Mouse (Mus musculus) hindbrain, embryonic 16.5 days (tissue): ENCODE measurements around the gene Morf4l1. TPM values are rescaled to one million over a fixed set of nuclear protein-coding genes. Genes with fewer than 3 reads are reported as not detected.
A peak's percentile ranks its signal among the peaks of the same experiment; 100 is the strongest.

Source experiments
- ATAC-seq: fragments of 200-750 bp; cut with Nextera tagmentation; 2 replicates; pipeline ENCODE4 v1.8.0; 2017; ENCODE audit warnings: moderate TSS enrichment, moderate library complexity
- H3K27ac ChIP-seq: fragments of 300-500 bp; sonication (generic); 2 replicates; pipeline ENCODE4 v1.5.1; 2014; ENCODE audit warnings: low read depth, mild to moderate bottlenecking, control low read depth, low read length, moderate library complexity
- H3K27me3 ChIP-seq: fragments of 300-500 bp; sonication (generic); replicated peaks from 2 replicates; pipeline ENCODE4 v1.6.1; 2014; ENCODE audit warnings: low read length; ENCODE audit not compliant: control insufficient read depth, insufficient read depth
- H3K36me3 ChIP-seq: fragments of 300-500 bp; sonication (generic); 2 replicates; pipeline ENCODE4 v1.6.1; 2014; ENCODE audit warnings: mild to moderate bottlenecking, low read length, moderate library complexity, mixed read lengths; ENCODE audit not compliant: control insufficient read depth, insufficient read depth
- H3K4me1 ChIP-seq: fragments of 300-500 bp; sonication (generic); 2 replicates; pipeline ENCODE4 v1.6.1; 2014; ENCODE audit warnings: low read depth, low read length; ENCODE audit not compliant: control insufficient read depth, insufficient read depth
- H3K4me2 ChIP-seq: fragments of 300-500 bp; sonication (generic); 2 replicates; pipeline ENCODE4 v1.6.1; 2014; ENCODE audit warnings: mild to moderate bottlenecking, low read length, control low read depth, moderate library complexity
- H3K4me3 ChIP-seq: fragments of 300-500 bp; sonication (generic); 2 replicates; pipeline ENCODE4 v1.5.1; 2014; ENCODE audit warnings: mild to moderate bottlenecking, low read length, control low read depth, moderate library complexity
- H3K9ac ChIP-seq: fragments of 300-500 bp; sonication (generic); 2 replicates; pipeline ENCODE4 v1.6.1; 2014; ENCODE audit warnings: low read depth, mild to moderate bottlenecking, control low read depth, low read length, moderate library complexity
- H3K9me3 ChIP-seq: fragments of 300-500 bp; sonication (generic); 2 replicates; pipeline ENCODE4 v1.6.1; 2014; ENCODE audit warnings: mild to moderate bottlenecking, low read length, moderate library complexity; ENCODE audit not compliant: control insufficient read depth
- WGBS: fragments of 180-500 bp; shearing (Covaris S2); extraction: QIAGEN DNeasy Blood & Tissue Kit; methylation state at CpG from one replicate; pipeline ENCODE4 v1.1.7; 2014; 5-methylcytosine and 5-hydroxymethylcytosine counted together
- polyA plus RNA-seq: library from polyadenylated mRNA; unstranded; fragments of >200 nt; fragmentation: Nextera tagmentation; extraction: Ambion mirVana; gene quantifications from 2 replicates; pipeline ENCODE4 v1.2.1, GENCODE M21; 2015

The Morf4l1 gene
- polyA plus RNA-seq, 1 experiment from 2014 or later = 538 TPM

GRCm38 (mm10) chr9:90135466-90135865 lies 20.9 kb upstream of the Morf4l1 start:
- 79% methylated on average over 8 of the region's 8 CpGs for WGBS
- Histone ChIP-seq H3K4me3 (no peak overlapping the region), H3K27ac (no peak overlapping the region), H3K4me1 (no peaks in the 10 kb centered on the region), H3K9ac (no peak overlapping the region), H3K27me3 (no peaks in the 10 kb centered on the region), H3K4me2 (no peak overlapping the region), H3K36me3 (no peaks in the 10 kb centered on the region), H3K9me3 (no peaks in the 10 kb centered on the region)
- ATAC-seq = no peak

GRCm38 (mm10) chr9:90133562-90134355 lies 19.2 kb upstream of the Morf4l1 start:
- H3K27me3 ChIP-seq = no peaks in the 10 kb centered on the region
- no peak overlapping the region for H3K27ac ChIP-seq
- H3K9me3 ChIP-seq = no peaks in the 10 kb centered on the region
- no peaks in the 10 kb centered on the region for H3K4me1 ChIP-seq
- 62% methylated on average over 7 of the region's 7 CpGs for WGBS
- H3K9ac ChIP-seq = no peak overlapping the region
- no peaks in the 10 kb centered on the region for H3K36me3 ChIP-seq
- no peak overlapping the region for H3K4me2 ChIP-seq
- no peak for ATAC-seq
- no peak overlapping the region for H3K4me3 ChIP-seq

- H3K4me1 ChIP-seq = no peaks in the 10 kb centered on the region; the same call in 1 of the 2 replicates
- no peaks in the 10 kb centered on the region for H3K27me3 ChIP-seq
- no peak overlapping the region for H3K4me2 ChIP-seq
- no peak overlapping the region for H3K4me3 ChIP-seq
- no peaks in the 10 kb centered on the region for H3K36me3 ChIP-seq
- no peaks in the 10 kb centered on the region for H3K9me3 ChIP-seq
- 86% methylated on average over 6 of the region's 6 CpGs for WGBS
- ATAC-seq = no peak
- no peak overlapping the region for H3K9ac ChIP-seq
- H3K27ac ChIP-seq = no peak overlapping the region
Measured at GRCm38 (mm10) chr9:90128636-90129201, 14.1 kb upstream of the Morf4l1 start.

- Histone ChIP-seq H3K36me3 (no peaks in the 10 kb centered on the region), H3K4me1 (no peaks in the 10 kb centered on the region; the same call in 1 of the 2 replicates), H3K4me3 (no peak overlapping the region; the same call in 1 of the 2 replicates), H3K27me3 (no peaks in the 10 kb centered on the region), H3K4me2 (no peak overlapping the region; the same call in 1 of the 2 replicates), H3K9ac (no peak overlapping the region), H3K27ac (no peak overlapping the region), H3K9me3 (no peaks in the 10 kb centered on the region)
- 67% methylated on average over 6 of the region's 6 CpGs for WGBS
- no peak for ATAC-seq
Measured at GRCm38 (mm10) chr9:90127146-90127545, 12.6 kb upstream of the Morf4l1 start.

- no peaks in the 10 kb centered on the region for H3K27me3 ChIP-seq
- ATAC-seq = peak; percentile 88
- H3K27ac ChIP-seq = no peak overlapping the region
- 1% methylated on average over 30 of the region's 30 CpGs for WGBS
- no peaks in the 10 kb centered on the region for H3K36me3 ChIP-seq
- peak overlapping the region; percentile 43 for H3K4me2 ChIP-seq
- H3K4me3 ChIP-seq = peak overlapping the region; percentile 27
- H3K4me1 ChIP-seq = no peaks in the 10 kb centered on the region; the same call in 1 of the 2 replicates
- H3K9me3 ChIP-seq = no peaks in the 10 kb centered on the region
- H3K9ac ChIP-seq = no peak overlapping the region
Measured at GRCm38 (mm10) chr9:90126260-90127010, 11.9 kb upstream of the Morf4l1 start.

GRCm38 (mm10) chr9:90125416-90126099 lies 11.0 kb upstream of the Morf4l1 start:
- no peak overlapping the region for H3K27ac ChIP-seq
- H3K4me2 ChIP-seq = peak overlapping the region; percentile 43
- H3K4me3 ChIP-seq = peak overlapping the region; percentile 27
- no peaks in the 10 kb centered on the region; the same call in 1 of the 2 replicates for H3K4me1 ChIP-seq
- 9% methylated on average over 7 of the region's 7 CpGs for WGBS
- no peak for ATAC-seq
- no peaks in the 10 kb centered on the region for H3K36me3 ChIP-seq
- no peak overlapping the region for H3K9ac ChIP-seq
- H3K27me3 ChIP-seq = no peaks in the 10 kb centered on the region
- H3K9me3 ChIP-seq = no peaks in the 10 kb centered on the region

- H3K4me3 ChIP-seq = no peak overlapping the region
- no peaks in the 10 kb centered on the region; the same call in 1 of the 2 replicates for H3K4me1 ChIP-seq
- no peaks in the 10 kb centered on the region for H3K36me3 ChIP-seq
- H3K4me2 ChIP-seq = peak overlapping the region; percentile 2; the same call in 1 of the 2 replicates
- H3K9me3 ChIP-seq = no peaks in the 10 kb centered on the region
- no peaks in the 10 kb centered on the region for H3K27me3 ChIP-seq
- H3K27ac ChIP-seq = no peak overlapping the region
- H3K9ac ChIP-seq = no peak overlapping the region
- ATAC-seq = no peak
- 37% methylated on average over 8 of the region's 8 CpGs for WGBS
Measured at GRCm38 (mm10) chr9:90124873-90125245, 10.3 kb upstream of the Morf4l1 start.

GRCm38 (mm10) chr9:90124156-90124872 lies 9.7 kb upstream of the Morf4l1 start:
- Histone ChIP-seq H3K4me3 (no peak overlapping the region), H3K9ac (no peak overlapping the region), H3K9me3 (no peaks in the 10 kb centered on the region), H3K4me1 (no peaks in the 10 kb centered on the region; the same call in 1 of the 2 replicates), H3K27me3 (no peaks in the 10 kb centered on the region), H3K36me3 (no peaks in the 10 kb centered on the region), H3K4me2 (no peak overlapping the region), H3K27ac (no peak overlapping the region)
- peak; percentile 46 for ATAC-seq
- WGBS = 46% methylated on average over 11 of the region's 11 CpGs
